Mouse (Mus musculus): ENCODE results near the gene Prodh2. TPM values are rescaled to one million over a fixed set of nuclear protein-coding genes. Genes with fewer than 3 reads are reported as not detected.

Prodh2 gene
- polyA plus RNA-seq, 2 experiments: 33.8 to 47.9 TPM

- whole genome bisulfite sequencing (ENCODE audit: insufficient replicate concordance): under 1% methylated on average over 68 of the region's 84 CpGs
- Histone ChIP-seq H3K4me1 (replicated peaks; ENCODE audit: control insufficient read depth in 2 of 2, insufficient read depth in 2 of 2, low read length in 1 of 2) (peaks cover 6 to 11% of the 10 kb centered on the region in 2 experiments), H3K36me3 (replicated peaks; ENCODE audit: control insufficient read depth, insufficient read depth, low read depth) (no peaks in the 10 kb centered on the region; the same call in 1 of the 2 replicates), H3K27ac (peak within 1 kb of the TSS; percentile 41; the same call in 1 of the 2 replicates), H3K9ac (replicated peaks) (peak within 1 kb of the TSS; percentile 62), H3K9me3 (ENCODE audit: control insufficient read depth, low read length) (no peaks in the 10 kb centered on the region), H3K4me2 (ENCODE audit: low read depth) (peak within 1 kb of the TSS; percentile 80), H3K4me3 (ENCODE audit: insufficient read depth in 1 of 2, low read depth in 2 of 2, low read length in 2 of 2) (peak within 1 kb of the TSS; percentile 68 to 97), H3K27me3 (ENCODE audit: control insufficient read depth, insufficient read depth, low read length) (no peaks in the 10 kb centered on the region)
- ATAC-seq (ENCODE audit: insufficient read depth): peak; percentile 96
- peak; percentile 96 to 97 (median 96) for DNase-seq (ENCODE audit: low read depth in 3 of 3, low spot score in 3 of 3)
- TF ChIP-seq EP300 (IDR thresholded peaks at IDR 0.05; ENCODE audit: low read depth): no peak
- TF ChIP-seq CTCF (IDR thresholded peaks at IDR 0.05; ENCODE audit: low read depth): no peak
Observed at GRCm38 (mm10) chr7:30534633-30535577, 41.5 kb downstream of the Prodh2 start, which contains the start of gene Arhgap33. Gene Arhgap33 (minus strand): TSS chr7:30535060.

- DNase-seq (ENCODE audit: low read depth in 3 of 3, low spot score in 3 of 3): no peak
- ATAC-seq (ENCODE audit: insufficient read depth): no peak
- TF ChIP-seq CTCF (IDR thresholded peaks at IDR 0.05; ENCODE audit: low read depth) (no peak), EP300 (IDR thresholded peaks at IDR 0.05; ENCODE audit: low read depth) (no peak)
- WGBS (ENCODE audit: insufficient replicate concordance): 74% methylated on average over 7 of the region's 7 CpGs
- Histone ChIP-seq H3K9ac (replicated peaks) (no peak overlapping the region), H3K4me1 (replicated peaks; ENCODE audit: control insufficient read depth in 2 of 2, insufficient read depth in 2 of 2, low read length in 1 of 2) (peaks cover 8 to 12% of the 10 kb centered on the region in 2 experiments), H3K27me3 (ENCODE audit: control insufficient read depth, insufficient read depth, low read length) (no peaks in the 10 kb centered on the region), H3K9me3 (ENCODE audit: control insufficient read depth, low read length) (no peaks in the 10 kb centered on the region), H3K36me3 (replicated peaks; ENCODE audit: control insufficient read depth, insufficient read depth, low read depth) (no peaks in the 10 kb centered on the region), H3K4me2 (ENCODE audit: low read depth) (no peak overlapping the region), H3K27ac (no peak overlapping the region), H3K4me3 (ENCODE audit: insufficient read depth in 1 of 2, low read depth in 2 of 2, low read length in 2 of 2) (no peak overlapping the region)
Observed at GRCm38 (mm10) chr7:30540572-30540971, 47.1 kb downstream of the Prodh2 start.

GRCm38 (mm10) chr7:30544327-30544726 lies 50.9 kb downstream of the Prodh2 start:
- ATAC-seq (ENCODE audit: insufficient read depth): peak; percentile 39; the same call in 1 of the 2 replicates
- Histone ChIP-seq H3K27ac (no peak overlapping the region), H3K27me3 (ENCODE audit: control insufficient read depth, insufficient read depth, low read length) (no peaks in the 10 kb centered on the region), H3K4me3 (ENCODE audit: insufficient read depth in 1 of 2, low read depth in 2 of 2, low read length in 2 of 2) (no peak overlapping the region), H3K9ac (replicated peaks) (no peak overlapping the region), H3K4me1 (replicated peaks; ENCODE audit: control insufficient read depth in 2 of 2, insufficient read depth in 2 of 2, low read length in 1 of 2) (peaks cover 3 to 7% of the 10 kb centered on the region in 2 experiments), H3K4me2 (ENCODE audit: low read depth) (no peak overlapping the region), H3K36me3 (replicated peaks; ENCODE audit: control insufficient read depth, insufficient read depth, low read depth) (peaks cover 6% of the 10 kb centered on the region; the same call in 1 of the 2 replicates), H3K9me3 (ENCODE audit: control insufficient read depth, low read length) (no peaks in the 10 kb centered on the region)
- DNase-seq (ENCODE audit: low read depth in 3 of 3, low spot score in 3 of 3): no peak
- whole genome bisulfite sequencing (ENCODE audit: insufficient replicate concordance): 37% methylated on average over 2 of the region's 2 CpGs
- TF ChIP-seq EP300 (IDR thresholded peaks at IDR 0.05; ENCODE audit: low read depth) (no peak), CTCF (IDR thresholded peaks at IDR 0.05; ENCODE audit: low read depth) (no peak)

GRCm38 (mm10) chr7:30549880-30550279 lies 56.5 kb downstream of the Prodh2 start:
- Histone ChIP-seq H3K9me3 (ENCODE audit: control insufficient read depth, low read length) (no peaks in the 10 kb centered on the region), H3K4me1 (replicated peaks; ENCODE audit: control insufficient read depth in 2 of 2, insufficient read depth in 2 of 2, low read length in 1 of 2) (peaks cover 6 to 7% of the 10 kb centered on the region in 2 experiments), H3K4me3 (ENCODE audit: insufficient read depth in 1 of 2, low read depth in 2 of 2, low read length in 2 of 2) (no peak overlapping the region), H3K9ac (replicated peaks) (no peak overlapping the region), H3K4me2 (ENCODE audit: low read depth) (no peak overlapping the region), H3K27ac (no peak overlapping the region), H3K36me3 (replicated peaks; ENCODE audit: control insufficient read depth, insufficient read depth, low read depth) (peaks cover 6% of the 10 kb centered on the region; the same call in 1 of the 2 replicates), H3K27me3 (ENCODE audit: control insufficient read depth, insufficient read depth, low read length) (no peaks in the 10 kb centered on the region)
- DNase-seq (ENCODE audit: low read depth in 3 of 3, low spot score in 3 of 3): no peak
- TF ChIP-seq EP300 (IDR thresholded peaks at IDR 0.05; ENCODE audit: low read depth) (no peak), CTCF (IDR thresholded peaks at IDR 0.05; ENCODE audit: low read depth) (no peak)
- no peak for ATAC-seq (ENCODE audit: insufficient read depth)
- WGBS (ENCODE audit: insufficient replicate concordance): 85% methylated on average over 2 of the region's 2 CpGs

GRCm38 (mm10) chr7:30550603-30551002 lies 57.2 kb downstream of the Prodh2 start:
- DNase-seq (ENCODE audit: low read depth in 3 of 3, low spot score in 3 of 3): no peak
- 91% methylated on average over 1 of the region's 1 CpGs for WGBS (ENCODE audit: insufficient replicate concordance)
- Histone ChIP-seq H3K4me3 (ENCODE audit: insufficient read depth in 1 of 2, low read depth in 2 of 2, low read length in 2 of 2) (no peak overlapping the region), H3K27ac (no peak overlapping the region), H3K27me3 (ENCODE audit: control insufficient read depth, insufficient read depth, low read length) (no peaks in the 10 kb centered on the region), H3K4me2 (ENCODE audit: low read depth) (no peak overlapping the region), H3K36me3 (replicated peaks; ENCODE audit: control insufficient read depth, insufficient read depth, low read depth) (peaks cover 11% of the 10 kb centered on the region; the same call in 1 of the 2 replicates), H3K4me1 (replicated peaks; ENCODE audit: control insufficient read depth in 2 of 2, insufficient read depth in 2 of 2, low read length in 1 of 2) (peaks cover 6 to 7% of the 10 kb centered on the region in 2 experiments), H3K9ac (replicated peaks) (no peak overlapping the region), H3K9me3 (ENCODE audit: control insufficient read depth, low read length) (no peaks in the 10 kb centered on the region)
- TF ChIP-seq CTCF (IDR thresholded peaks at IDR 0.05; ENCODE audit: low read depth) (no peak), EP300 (IDR thresholded peaks at IDR 0.05; ENCODE audit: low read depth) (no peak)
- ATAC-seq (ENCODE audit: insufficient read depth): no peak
